Mouse (Mus musculus) liver, embryonic 13.5 days (tissue): ENCODE measurements around the gene Foxl1. TPM values are rescaled to one million over a fixed set of nuclear protein-coding genes. Genes with fewer than 3 reads are reported as not detected.

ENCODE experiments used
- ATAC-seq: fragments of 200-750 bp; cut with Nextera tagmentation; 2 replicates; pipeline ENCODE4 v1.8.0; 2017; ENCODE audit warnings: low read depth, mild to moderate bottlenecking, moderate number of reproducible peaks, moderate library complexity
- DNase-seq: peaks from one replicate; pipeline ENCODE4 v3.0.0; 2022
- H3K27ac ChIP-seq: fragments of 300-500 bp; sonication (generic); 2 replicates; pipeline ENCODE4 v1.5.1; 2015; ENCODE audit warnings: moderate library complexity, mild to moderate bottlenecking, inconsistent platforms
- H3K27me3 ChIP-seq: fragments of 300-500 bp; sonication (generic); 2 replicates; pipeline ENCODE4 v1.6.1; 2015; ENCODE audit warnings: mild to moderate bottlenecking, inconsistent platforms
- H3K36me3 ChIP-seq: fragments of 300-500 bp; sonication (generic); 2 replicates; pipeline ENCODE4 v1.6.1; 2015; ENCODE audit warnings: mild to moderate bottlenecking, inconsistent platforms
- H3K4me1 ChIP-seq: fragments of 300-500 bp; sonication (generic); replicated peaks from 2 replicates; pipeline ENCODE4 v1.6.1; 2015; ENCODE audit warnings: inconsistent platforms
- H3K4me2 ChIP-seq: fragments of 300-500 bp; sonication (generic); 2 replicates; pipeline ENCODE4 v1.6.1; 2015; ENCODE audit warnings: inconsistent platforms, mild to moderate bottlenecking, moderate library complexity
- H3K4me3 ChIP-seq: fragments of 300-500 bp; sonication (generic); replicated peaks from 2 replicates; pipeline ENCODE4 v1.5.1; 2015; ENCODE audit warnings: mild to moderate bottlenecking, inconsistent platforms
- H3K9ac ChIP-seq: fragments of 300-500 bp; sonication (generic); 2 replicates; pipeline ENCODE4 v1.6.1; 2015; ENCODE audit warnings: mild to moderate bottlenecking, inconsistent platforms
- H3K9me3 ChIP-seq: fragments of 300-500 bp; sonication (generic); replicated peaks from 2 replicates; pipeline ENCODE4 v1.6.1; 2016; ENCODE audit warnings: inconsistent platforms
- WGBS: fragments of 180-500 bp; shearing (Covaris S2); methylation state at CpG from one replicate; pipeline ENCODE4 v1.1.7; 2015; ENCODE audit not compliant: insufficient replicate concordance; 5-methylcytosine and 5-hydroxymethylcytosine counted together
- microRNA-seq: library from miRNA; unstranded; fragments of <30 nt; microRNA quantifications from one replicate; pipeline ENCODE4, GENCODE M21; 2016
- polyA plus RNA-seq: library from polyadenylated mRNA; unstranded; fragments of >200 nt; fragmentation: Nextera tagmentation; extraction: Ambion mirVana; gene quantifications from 2 replicates; pipeline ENCODE4 v1.2.1, GENCODE M21; 2015

The Foxl1 gene
- polyA plus RNA-seq, 1 experiment from 2014 or later, result 0.14 TPM

DNA sequence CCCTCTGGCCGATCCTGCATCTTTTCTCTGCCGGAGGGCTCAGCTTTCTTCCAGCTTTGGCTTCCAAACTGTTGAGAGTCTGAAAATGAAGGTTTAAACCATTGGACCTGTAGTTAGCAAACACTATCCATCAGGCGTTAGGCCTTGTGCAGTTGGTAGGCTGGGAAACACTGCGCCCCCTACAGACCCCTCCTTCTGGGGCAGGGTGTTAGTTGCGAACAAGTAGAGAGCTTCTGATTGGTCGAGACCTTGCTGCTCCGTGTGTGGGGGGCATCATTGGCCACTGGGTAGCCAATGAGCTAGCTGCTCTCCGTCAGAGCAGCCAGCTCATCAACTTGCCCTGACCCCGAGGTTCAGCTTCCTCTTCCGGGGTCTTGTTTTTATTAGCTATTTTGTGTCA is 46.4 kb downstream of the Foxl1 start:
- Histone ChIP-seq H3K9me3 (no peaks in the 10 kb centered on the region), H3K4me1 (peaks cover 12% of the 10 kb centered on the region), H3K36me3 (no peaks in the 10 kb centered on the region), H3K27me3 (no peaks in the 10 kb centered on the region), H3K4me3 (no peak overlapping the region), H3K27ac (no peak overlapping the region), H3K9ac (no peak overlapping the region), H3K4me2 (no peak overlapping the region)
- WGBS, result 59% methylated on average over 10 of the region's 10 CpGs
- DNase-seq (peak; percentile 8), ATAC-seq (no peak)

DNA sequence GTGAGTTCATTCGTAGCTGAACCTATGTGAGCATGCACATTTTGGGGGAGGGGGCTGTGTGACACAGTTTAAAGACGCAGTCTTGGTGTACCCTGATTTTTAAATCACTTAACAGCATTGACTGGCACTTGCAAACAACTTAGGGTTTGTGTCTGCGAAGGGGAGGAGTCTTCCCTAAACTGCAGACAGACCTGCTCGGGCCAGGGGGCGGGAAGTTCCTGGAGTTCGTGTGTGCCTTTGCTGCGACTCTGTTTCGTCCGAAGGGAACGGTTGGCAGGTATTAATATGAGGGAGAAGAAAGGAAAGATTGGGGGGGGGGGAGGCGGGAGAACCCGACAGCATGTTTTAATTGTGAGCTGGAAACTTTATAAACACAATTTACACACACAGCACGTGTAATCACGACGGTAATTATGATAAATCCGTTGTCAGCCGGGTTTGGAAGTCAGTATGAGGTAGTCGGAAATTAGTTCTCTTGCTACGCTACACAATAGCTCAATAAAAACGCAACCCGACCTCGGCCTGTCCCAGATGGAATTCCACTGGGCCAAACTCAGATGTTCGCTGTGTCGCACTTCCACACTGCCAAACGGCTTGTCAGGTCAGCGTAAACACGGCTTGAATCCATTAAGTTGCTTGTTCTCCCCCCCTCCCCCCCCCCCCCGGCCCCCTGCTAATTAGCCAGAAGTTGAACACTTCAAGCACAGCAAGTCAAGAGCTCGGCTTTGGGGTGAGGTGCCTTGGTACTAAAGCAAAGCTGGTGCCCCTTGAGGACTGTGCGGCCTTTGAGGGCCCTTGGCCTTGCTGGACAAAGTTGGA is 47.2 kb downstream of the Foxl1 start:
- Histone ChIP-seq H3K27ac (no peak overlapping the region), H3K27me3 (no peaks in the 10 kb centered on the region), H3K9ac (no peak overlapping the region), H3K36me3 (no peaks in the 10 kb centered on the region), H3K9me3 (no peaks in the 10 kb centered on the region), H3K4me1 (peaks cover 12% of the 10 kb centered on the region), H3K4me2 (no peak overlapping the region), H3K4me3 (no peak overlapping the region)
- no peak for ATAC-seq
- no peak for DNase-seq
- 64% methylated on average over 30 of the region's 30 CpGs for WGBS

DNA sequence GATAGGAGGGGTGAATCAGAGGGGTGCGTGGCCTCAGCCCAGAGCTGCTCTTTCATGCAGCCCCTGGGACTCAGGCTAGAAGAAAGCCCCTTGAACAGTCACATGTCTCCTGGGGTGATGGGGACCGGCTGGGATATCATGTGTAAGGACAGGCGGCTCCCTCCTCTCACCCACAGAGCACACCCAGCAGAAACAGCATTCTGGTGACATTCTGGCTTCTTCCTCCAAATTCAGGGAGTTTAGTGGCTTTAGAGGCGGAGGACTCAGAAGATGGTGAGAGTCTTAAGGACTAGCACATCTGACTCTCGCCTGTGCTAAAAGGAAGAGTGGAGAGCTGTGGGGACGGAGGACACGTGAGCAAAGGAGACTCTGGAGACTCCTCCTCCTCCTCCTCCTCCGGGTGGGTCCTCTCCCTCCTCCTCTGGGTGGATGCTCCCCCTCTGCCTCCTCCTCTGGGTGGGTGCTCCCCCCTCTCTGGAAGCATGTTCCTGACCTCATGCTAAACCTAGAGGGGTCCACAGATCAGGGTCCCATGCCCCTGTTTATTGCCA is 47.9 kb downstream of the Foxl1 start:
- Histone ChIP-seq H3K4me3 (no peak overlapping the region), H3K4me2 (no peak overlapping the region), H3K9me3 (no peaks in the 10 kb centered on the region), H3K9ac (no peak overlapping the region), H3K36me3 (no peaks in the 10 kb centered on the region), H3K4me1 (peaks cover 7% of the 10 kb centered on the region), H3K27ac (no peak overlapping the region), H3K27me3 (no peaks in the 10 kb centered on the region)
- 66% methylated on average over 8 of the region's 8 CpGs for WGBS
- no peak for DNase-seq
- no peak for ATAC-seq

DNA sequence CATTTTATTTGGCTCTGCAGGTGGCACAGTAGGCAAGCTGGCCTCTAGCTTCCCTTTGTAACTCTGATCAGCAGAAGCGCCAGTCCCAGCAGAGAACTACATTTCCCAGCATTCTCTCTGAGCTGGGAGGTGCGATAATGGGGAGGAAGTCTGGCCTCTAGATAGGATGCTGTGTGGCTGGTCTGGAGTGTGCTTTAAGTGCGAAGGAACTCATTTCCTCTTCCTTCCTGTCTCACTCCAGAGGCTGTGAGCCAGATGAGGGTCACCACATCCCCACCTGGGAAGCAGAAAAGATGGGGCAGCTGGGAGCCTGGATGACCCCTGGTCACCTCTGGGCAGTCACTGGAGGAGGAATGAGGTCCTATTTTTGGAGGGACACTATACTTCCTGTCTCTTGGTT is 48.6 kb downstream of the Foxl1 start:
- ATAC-seq (no peak), DNase-seq (no peak)
- Histone ChIP-seq H3K27ac (no peak overlapping the region), H3K9me3 (no peaks in the 10 kb centered on the region), H3K4me3 (no peak overlapping the region), H3K9ac (no peak overlapping the region), H3K4me2 (no peak overlapping the region), H3K27me3 (no peaks in the 10 kb centered on the region), H3K4me1 (peaks cover under 1% of the 10 kb centered on the region), H3K36me3 (no peaks in the 10 kb centered on the region)
- WGBS, result 3% methylated on average over 3 of the region's 3 CpGs

Small RNAs within 50 kb of the gene (microRNA-seq; reads per million reads assigned to microRNA genes)
- not detected for gene Gm27530

Other genes starting within 250 kb of the Foxl1 start
- 5.6 and 5.9 TPM in 2 replicates for gene Foxf1, start 43.6 kb upstream of the Foxl1 start, polyA plus RNA-seq
- gene Mthfsd, start 19.5 kb upstream of the Foxl1 start, polyA plus RNA-seq, result 25.6 and 26.9 TPM in 2 replicates
- 0.14 and 0.22 TPM in 2 replicates for gene Foxc2, start 11.8 kb upstream of the Foxl1 start, polyA plus RNA-seq